Mouse (Mus musculus): ENCODE data around the gene U2af1l4. TPM values are rescaled to one million over a fixed set of nuclear protein-coding genes. Genes with fewer than 3 reads are reported as not detected.

The U2af1l4 gene
- 99.0 TPM in 2 replicates for polyA plus RNA-seq (2015; fragmentation: Nextera tagmentation; extraction: Ambion mirVana)

DNA sequence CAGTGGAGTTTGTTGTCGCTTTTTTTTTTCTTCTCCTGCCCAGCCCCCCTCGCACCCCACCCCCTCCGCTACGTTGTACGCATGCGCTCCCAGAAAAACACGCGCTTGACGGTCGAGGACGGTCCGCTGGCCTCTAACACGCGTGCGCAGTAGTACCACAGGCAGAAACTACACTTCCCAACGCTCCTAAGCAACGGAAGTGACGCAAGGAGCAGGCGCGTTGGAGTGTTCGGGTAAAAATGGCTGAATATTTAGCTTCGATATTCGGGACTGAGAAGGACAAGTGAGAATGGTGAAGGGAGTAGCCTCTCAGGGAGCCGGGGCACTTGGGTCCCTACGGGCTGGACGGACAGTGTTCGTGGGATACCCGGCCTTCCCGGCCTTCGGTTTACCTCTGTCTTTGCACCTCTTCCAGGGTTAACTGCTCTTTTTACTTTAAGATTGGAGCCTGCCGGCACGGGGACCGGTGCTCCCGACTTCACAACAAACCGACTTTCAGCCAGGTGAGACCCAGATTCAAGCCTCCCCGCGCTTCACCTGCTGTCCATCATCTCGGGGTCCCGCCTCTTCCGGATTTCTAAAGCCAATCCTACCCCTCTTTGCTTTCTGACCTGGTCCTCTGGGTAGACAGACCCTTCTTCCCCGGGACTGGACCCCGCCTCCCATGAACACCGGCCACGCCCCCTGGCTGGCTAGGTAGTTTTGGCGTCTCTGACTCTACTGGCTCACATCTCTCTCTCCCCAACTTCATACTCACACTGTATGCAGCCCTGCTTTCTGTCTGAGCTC, at the start of gene U2af1l4, which contains the start of the genes Gm49396 and Psenen:
U2af1l4 (plus strand) TSS at position 185 of the 789 bp plus-strand sequence.
Gm49396 (plus strand) TSS at position 228 of the 789 bp plus-strand sequence.
Psenen (minus strand) TSS at position 511 of the 789 bp plus-strand sequence.
- WGBS: under 1% methylated on average over 45 of the region's 45 CpGs

DNA sequence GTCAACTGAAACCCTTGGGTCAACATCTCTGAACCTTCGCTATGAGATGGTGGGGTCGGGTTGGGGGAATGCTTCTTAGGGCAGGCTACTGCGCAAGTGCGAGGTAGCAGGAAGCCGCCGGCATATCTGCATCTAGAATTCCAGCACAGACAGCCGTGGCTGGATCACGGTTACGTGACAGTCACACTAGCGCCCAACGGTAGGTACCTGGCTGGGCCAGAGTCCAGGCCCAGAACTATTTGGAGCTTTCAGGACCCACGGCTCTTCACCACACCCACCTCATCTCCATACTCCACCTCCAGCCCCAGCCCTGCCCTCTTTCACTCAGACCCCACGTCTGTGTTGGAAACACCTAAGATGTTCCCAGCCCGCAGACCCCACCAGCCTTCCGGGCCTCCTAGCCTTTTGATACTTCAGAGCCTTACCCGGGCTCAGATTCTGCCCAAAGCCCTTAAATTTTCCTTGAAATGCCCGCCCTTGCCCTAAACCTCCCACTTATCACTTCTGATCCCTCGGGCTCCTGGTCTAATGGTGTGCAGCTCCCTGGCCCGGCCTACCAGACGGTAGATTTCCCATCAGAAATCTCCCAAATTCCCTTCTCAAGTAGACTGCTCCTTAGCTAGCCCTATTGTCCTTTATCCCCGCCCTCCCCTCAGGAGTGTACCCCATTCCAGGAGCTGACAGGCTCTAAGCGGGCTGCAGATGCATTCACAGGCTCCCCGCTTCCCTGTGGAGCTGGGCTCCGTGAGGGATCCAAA, 47.9 kb upstream of the U2af1l4 start:
- Histone ChIP-seq H3K4me1 (no peaks in the 10 kb centered on the region), H3K4me2 (no peak overlapping the region), H3K4me3 (no peak overlapping the region), H3K27ac (no peak overlapping the region), H3K36me3 (no peaks in the 10 kb centered on the region), H3K9me3 (no peaks in the 10 kb centered on the region), H3K27me3 (no peaks in the 10 kb centered on the region), H3K9ac (no peak overlapping the region)
- WGBS: 56% methylated on average over 24 of the region's 24 CpGs
- ATAC-seq (ENCODE audit: borderline replicate concordance, extremely low read depth, low FRiP score, low TSS enrichment): no peak

More for the DNA sequence above, at the start of gene U2af1l4, which contains the start of the genes Gm49396 and Psenen:
- ATAC-seq (ENCODE audit: borderline replicate concordance, extremely low read depth, low FRiP score, low TSS enrichment): peak; percentile 88
- Histone ChIP-seq H3K4me1 (peaks cover 28% of the 10 kb centered on the region), H3K27ac (peak within 1 kb of the TSS; percentile 98), H3K9ac (peak within 1 kb of the TSS; percentile 88), H3K9me3 (no peaks in the 10 kb centered on the region), H3K36me3 (peaks cover 29% of the 10 kb centered on the region), H3K4me2 (peak within 1 kb of the TSS; percentile 79), H3K4me3 (peak within 1 kb of the TSS; percentile 91), H3K27me3 (no peaks in the 10 kb centered on the region)

DNA sequence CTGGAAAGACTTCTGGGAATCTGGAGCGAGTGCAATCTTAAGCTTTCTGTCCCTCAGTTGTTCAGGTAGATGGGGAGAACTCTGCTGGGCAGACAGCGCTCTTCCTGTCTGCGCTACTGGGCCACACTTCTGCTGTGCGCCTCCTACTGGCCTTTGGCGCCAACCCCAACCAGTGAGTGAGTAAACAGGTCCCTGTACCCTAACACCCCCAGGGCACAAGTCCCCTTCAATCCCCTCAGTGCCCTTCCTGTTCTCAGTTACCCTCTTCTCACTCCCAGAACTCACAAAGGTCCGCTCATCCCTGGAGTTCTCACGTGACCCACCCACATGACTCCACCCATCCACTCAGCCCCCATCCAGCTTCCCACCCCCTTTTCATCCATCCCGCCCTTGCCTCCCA, 44.8 kb upstream of the U2af1l4 start:
- no peaks in the 10 kb centered on the region for H3K9me3 ChIP-seq
- no peaks in the 10 kb centered on the region for H3K4me1 ChIP-seq
- no peak overlapping the region for H3K9ac ChIP-seq
- no peak overlapping the region for H3K4me3 ChIP-seq
- no peak for ATAC-seq (ENCODE audit: borderline replicate concordance, extremely low read depth, low FRiP score, low TSS enrichment)
- H3K4me2 ChIP-seq: no peak overlapping the region
- H3K27me3 ChIP-seq: no peaks in the 10 kb centered on the region
- H3K36me3 ChIP-seq: peaks cover 1% of the 10 kb centered on the region; the same call in 1 of the 2 replicates
- no peak overlapping the region for H3K27ac ChIP-seq
- whole genome bisulfite sequencing: 25% methylated on average over 8 of the region's 8 CpGs

DNA sequence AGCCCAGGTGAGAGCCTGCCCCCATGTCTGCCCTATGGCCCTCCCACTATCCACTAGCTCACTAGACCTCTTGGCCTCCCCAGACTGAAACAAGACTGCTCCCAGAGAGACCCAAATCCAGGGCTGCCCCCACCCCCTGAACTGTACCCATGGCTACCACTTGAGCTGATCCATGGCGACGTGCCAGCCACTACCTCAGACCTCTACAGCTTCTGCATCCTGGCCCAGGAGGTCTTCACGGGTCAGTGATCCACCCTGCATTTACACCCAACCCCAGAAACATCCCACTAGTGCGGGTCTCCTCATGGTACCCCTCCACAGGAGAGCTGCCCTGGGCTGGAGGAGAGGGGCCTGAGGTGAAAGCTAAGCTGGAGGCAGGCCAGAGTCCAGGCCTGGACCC, 42.7 kb upstream of the U2af1l4 start:
- no peaks in the 10 kb centered on the region for H3K27me3 ChIP-seq
- whole genome bisulfite sequencing: 72% methylated on average over 4 of the region's 4 CpGs
- no peak overlapping the region for H3K27ac ChIP-seq
- no peak overlapping the region for H3K4me3 ChIP-seq
- peaks cover 14% of the 10 kb centered on the region for H3K36me3 ChIP-seq
- H3K4me1 ChIP-seq: no peaks in the 10 kb centered on the region
- no peaks in the 10 kb centered on the region for H3K9me3 ChIP-seq
- no peak overlapping the region for H3K4me2 ChIP-seq
- ATAC-seq (ENCODE audit: borderline replicate concordance, extremely low read depth, low FRiP score, low TSS enrichment): 0 out of 2 replicates have a peak, but pooled peaks have one; percentile 32
- H3K9ac ChIP-seq: no peak overlapping the region

DNA sequence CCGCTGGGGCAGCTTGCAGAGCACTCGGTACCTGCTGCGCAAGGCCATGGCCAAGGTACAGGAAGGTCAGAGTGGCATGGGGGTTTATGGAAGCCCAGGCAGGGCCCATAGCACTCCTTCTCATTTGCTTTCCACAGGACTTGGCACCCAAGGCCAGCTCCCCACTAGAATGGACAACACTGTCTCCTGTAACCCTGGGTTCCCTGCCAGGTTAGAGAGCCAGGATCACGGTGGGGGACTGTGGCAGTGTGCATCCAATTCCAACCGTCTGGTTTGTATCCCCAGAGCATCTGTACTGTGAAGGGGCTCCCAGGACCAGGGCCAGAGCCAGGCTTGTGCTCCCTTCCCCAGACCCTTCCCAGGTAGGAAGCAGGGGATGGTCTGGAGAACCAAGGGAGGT, 42.2 kb upstream of the U2af1l4 start:
- 74% methylated on average over 5 of the region's 5 CpGs for WGBS
- Histone ChIP-seq H3K36me3 (peaks cover 14% of the 10 kb centered on the region), H3K4me1 (peaks cover 1% of the 10 kb centered on the region), H3K27me3 (no peaks in the 10 kb centered on the region), H3K9me3 (no peaks in the 10 kb centered on the region), H3K9ac (no peak overlapping the region), H3K27ac (no peak overlapping the region), H3K4me3 (no peak overlapping the region), H3K4me2 (no peak overlapping the region)
- ATAC-seq (ENCODE audit: borderline replicate concordance, extremely low read depth, low FRiP score, low TSS enrichment): no peak

DNA sequence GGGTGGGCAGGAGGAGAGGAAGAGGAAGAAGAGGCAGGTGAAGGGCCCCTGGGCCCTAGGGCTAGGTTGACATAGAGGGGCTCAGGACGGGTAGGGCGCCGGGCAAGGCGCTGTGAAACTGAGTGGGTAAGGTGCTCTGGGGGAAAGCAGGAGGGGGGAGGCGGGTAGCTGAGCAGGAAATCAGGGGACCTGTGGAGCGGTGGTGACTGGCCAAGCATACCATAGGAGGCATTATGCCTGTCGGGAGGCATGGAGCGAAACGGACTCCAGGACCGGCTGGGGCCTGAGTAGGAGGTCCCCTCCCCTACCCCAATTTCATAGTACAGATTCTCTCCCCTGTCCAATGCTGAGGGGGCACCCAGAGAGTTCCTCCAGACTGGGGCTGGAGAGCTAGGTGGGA, 40.2 kb upstream of the U2af1l4 start:
- H3K4me2 ChIP-seq: no peak overlapping the region
- H3K4me1 ChIP-seq: peaks cover 12% of the 10 kb centered on the region
- 76% methylated on average over 10 of the region's 10 CpGs for WGBS
- ATAC-seq (ENCODE audit: borderline replicate concordance, extremely low read depth, low FRiP score, low TSS enrichment): no peak
- no peak overlapping the region for H3K9ac ChIP-seq
- peaks cover 24% of the 10 kb centered on the region for H3K36me3 ChIP-seq
- H3K27me3 ChIP-seq: no peaks in the 10 kb centered on the region
- H3K4me3 ChIP-seq: no peak overlapping the region
- no peak overlapping the region for H3K27ac ChIP-seq
- H3K9me3 ChIP-seq: no peaks in the 10 kb centered on the region

DNA sequence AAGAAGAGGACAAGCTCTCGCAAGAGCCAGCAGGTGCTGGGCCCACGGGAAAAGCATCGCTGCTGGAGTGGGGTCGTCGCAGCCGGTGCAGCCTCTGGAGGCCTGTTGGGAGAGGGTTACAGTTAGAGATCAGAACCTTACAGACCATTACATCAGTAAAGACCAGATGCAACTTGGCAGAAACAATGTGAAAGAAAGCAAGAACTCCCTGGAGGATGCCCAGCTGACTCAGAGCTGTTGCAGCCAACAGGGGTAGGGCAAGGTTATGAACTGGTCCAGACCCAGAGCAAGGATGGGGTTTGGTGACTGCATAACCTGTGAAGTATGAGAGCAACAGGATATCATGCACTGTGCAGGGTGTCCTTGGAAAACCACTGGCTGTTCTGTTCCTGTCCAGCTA, 38.6 kb upstream of the U2af1l4 start:
- Histone ChIP-seq H3K4me1 (peaks cover 12% of the 10 kb centered on the region), H3K27ac (no peak overlapping the region), H3K36me3 (peaks cover 39% of the 10 kb centered on the region), H3K27me3 (no peaks in the 10 kb centered on the region), H3K4me3 (no peak overlapping the region), H3K4me2 (no peak overlapping the region), H3K9me3 (no peaks in the 10 kb centered on the region), H3K9ac (no peak overlapping the region)
- no peak for ATAC-seq (ENCODE audit: borderline replicate concordance, extremely low read depth, low FRiP score, low TSS enrichment)
- WGBS: 83% methylated on average over 6 of the region's 6 CpGs

DNA sequence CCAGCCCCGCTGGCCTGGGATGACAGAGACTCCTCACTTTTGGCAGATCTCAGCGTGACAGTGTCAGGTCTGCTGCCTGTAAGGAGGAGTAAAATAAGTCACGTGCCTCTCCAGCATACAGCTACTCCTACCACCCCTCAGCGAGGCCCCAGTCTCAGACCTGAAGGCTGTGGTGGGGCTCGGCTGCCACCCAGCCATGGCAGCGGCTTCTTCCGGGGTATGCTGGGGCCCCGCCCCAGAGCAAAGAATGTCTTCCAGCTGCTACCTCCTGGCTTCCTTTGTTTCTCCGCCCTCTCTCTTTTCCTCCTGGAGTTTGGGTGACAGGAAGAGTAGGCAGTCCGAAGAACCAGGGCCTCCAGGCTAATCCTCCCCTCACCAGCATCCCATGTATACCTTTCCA, 37.1 kb upstream of the U2af1l4 start:
- 0 out of 2 replicates have a peak, but pooled peaks have one; percentile 23 for ATAC-seq (ENCODE audit: borderline replicate concordance, extremely low read depth, low FRiP score, low TSS enrichment)
- Histone ChIP-seq H3K9ac (no peak overlapping the region), H3K27ac (peak overlapping the region; percentile 35), H3K9me3 (no peaks in the 10 kb centered on the region), H3K27me3 (no peaks in the 10 kb centered on the region), H3K4me1 (peaks cover 12% of the 10 kb centered on the region), H3K4me2 (peak overlapping the region; percentile 26), H3K4me3 (no peak overlapping the region), H3K36me3 (peaks cover 50% of the 10 kb centered on the region)
- 19% methylated on average over 10 of the region's 10 CpGs for WGBS

DNA sequence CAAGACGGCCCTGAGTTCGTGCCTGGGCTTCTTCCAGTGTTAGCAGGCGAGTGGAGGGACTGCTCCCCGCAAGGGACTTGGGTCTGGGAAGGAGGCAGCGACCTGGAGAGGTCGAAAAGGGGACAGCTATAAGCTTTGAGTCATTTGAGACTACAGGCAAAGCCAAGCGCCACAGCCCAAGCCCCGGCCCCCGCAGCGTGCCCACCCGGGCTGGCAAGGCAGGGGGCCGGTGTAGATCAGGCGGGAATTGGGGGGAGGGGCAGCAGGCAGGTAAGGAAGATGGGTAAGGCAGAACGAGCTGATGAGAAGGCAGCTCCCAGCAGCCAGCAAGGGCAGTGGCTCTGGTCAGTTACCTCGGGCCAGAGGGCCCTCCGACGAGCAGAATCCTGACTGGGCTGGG, 36.7 kb upstream of the U2af1l4 start:
- Histone ChIP-seq H3K4me2 (peak overlapping the region; percentile 26), H3K27ac (peak overlapping the region; percentile 35), H3K27me3 (no peaks in the 10 kb centered on the region), H3K4me3 (no peak overlapping the region), H3K9ac (no peak overlapping the region), H3K9me3 (no peaks in the 10 kb centered on the region), H3K4me1 (peaks cover 12% of the 10 kb centered on the region), H3K36me3 (peaks cover 53% of the 10 kb centered on the region)
- ATAC-seq (ENCODE audit: borderline replicate concordance, extremely low read depth, low FRiP score, low TSS enrichment): no peak
- 31% methylated on average over 17 of the region's 17 CpGs for WGBS

DNA sequence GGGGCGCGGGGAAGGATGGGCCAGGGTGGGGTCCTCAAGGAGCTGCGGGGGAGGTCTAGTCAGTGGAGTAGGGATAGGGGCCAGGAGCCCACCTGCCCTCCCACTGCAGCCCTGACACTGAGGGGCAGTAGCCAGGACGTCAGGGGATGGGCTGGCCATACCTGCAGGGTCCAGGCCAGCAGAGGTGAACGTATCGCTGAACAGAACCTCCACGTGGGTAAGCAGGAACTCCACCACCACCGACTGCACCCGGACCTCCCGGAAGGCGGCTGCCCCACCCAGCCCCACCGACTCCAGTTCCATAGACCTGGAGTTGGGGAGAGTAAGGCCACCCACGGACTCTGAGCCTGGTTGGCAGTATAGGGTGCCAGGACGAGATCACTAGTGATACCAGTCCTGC, 36.1 kb upstream of the U2af1l4 start:
- Histone ChIP-seq H3K36me3 (peaks cover 58% of the 10 kb centered on the region), H3K9me3 (no peaks in the 10 kb centered on the region), H3K4me3 (no peak overlapping the region), H3K27me3 (no peaks in the 10 kb centered on the region), H3K9ac (no peak overlapping the region), H3K27ac (no peak overlapping the region), H3K4me1 (peaks cover 12% of the 10 kb centered on the region), H3K4me2 (0 out of 2 replicates have a peak overlapping the region, but pooled peaks have one; percentile 26)
- 82% methylated on average over 14 of the region's 14 CpGs for WGBS
- ATAC-seq (ENCODE audit: borderline replicate concordance, extremely low read depth, low FRiP score, low TSS enrichment): 0 out of 2 replicates have a peak, but pooled peaks have one; percentile 2

DNA sequence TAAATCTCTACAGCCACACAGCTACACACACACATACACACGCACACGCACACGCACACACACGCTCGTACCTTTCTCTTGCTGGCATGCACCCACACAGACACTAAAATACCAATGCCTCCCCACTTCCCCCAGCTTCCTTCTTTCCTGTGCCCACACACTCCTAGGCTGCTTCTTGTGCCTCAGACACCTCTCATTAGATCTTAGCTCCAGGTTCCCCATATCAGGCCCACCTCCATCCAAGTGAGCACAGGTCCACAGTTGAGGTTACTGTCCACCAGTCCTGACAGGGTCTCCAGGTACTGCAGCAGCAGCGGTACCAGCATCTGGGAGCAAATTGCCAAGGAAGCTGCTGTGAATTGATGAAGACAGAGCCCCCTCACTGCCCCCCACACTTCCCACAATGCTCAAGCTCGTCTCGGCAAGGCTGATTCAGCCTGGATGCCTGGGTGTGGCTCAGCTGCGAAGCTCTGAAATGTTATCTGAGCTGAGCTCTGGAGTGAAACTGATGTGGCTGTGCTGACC, 31.7 kb upstream of the U2af1l4 start:
- Histone ChIP-seq H3K4me1 (peaks cover 36% of the 10 kb centered on the region), H3K27me3 (no peaks in the 10 kb centered on the region), H3K4me3 (no peak overlapping the region), H3K27ac (no peak overlapping the region), H3K36me3 (peaks cover 50% of the 10 kb centered on the region), H3K9ac (no peak overlapping the region), H3K4me2 (no peak overlapping the region), H3K9me3 (no peaks in the 10 kb centered on the region)
- no peak for ATAC-seq (ENCODE audit: borderline replicate concordance, extremely low read depth, low FRiP score, low TSS enrichment)
- 83% methylated on average over 9 of the region's 9 CpGs for WGBS
